Mouse (Mus musculus): ENCODE results near the gene Il1rapl1. TPM values are rescaled to one million over a fixed set of nuclear protein-coding genes. Genes with fewer than 3 reads are reported as not detected.

The Il1rapl1 gene
- not detected in 2 replicates for polyA plus RNA-seq (2015; fragmentation: Nextera tagmentation; extraction: Ambion mirVana)

DNA sequence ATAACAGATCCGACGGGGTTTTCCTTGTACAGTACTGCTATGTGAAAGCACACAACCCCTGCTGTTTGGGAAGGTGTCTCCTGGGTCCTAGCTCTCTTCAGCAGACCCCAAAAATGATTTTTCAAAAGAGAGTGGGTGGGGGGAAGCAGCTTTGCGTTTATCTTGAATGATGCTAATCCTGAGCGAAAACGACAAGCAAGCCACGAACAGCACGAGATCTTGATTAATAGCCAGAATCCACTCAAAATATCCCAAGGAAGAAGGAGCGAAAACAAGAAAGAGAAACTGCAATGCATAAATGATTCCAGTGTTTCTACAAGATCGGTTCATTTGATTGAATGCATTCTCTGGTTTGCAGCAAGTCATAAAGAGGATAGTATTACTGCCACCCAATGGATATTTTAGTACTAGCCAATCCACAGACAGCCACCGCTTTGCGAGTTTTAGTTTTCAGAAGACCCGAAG is at the start of gene Il1rapl1:
TSS of gene Il1rapl1 (minus strand) at position 37 of the 465 bp plus-strand sequence.
- H3K4me3 ChIP-seq (ENCODE audit: low read depth, low read length) = no peak within 1 kb of the TSS

GRCm38 (mm10) chrX:88158037-88158436 is 42.6 kb upstream of the Il1rapl1 start:
- H3K9ac ChIP-seq (ENCODE audit: low read depth, low read length) = no peak overlapping the region
- no peak for ATAC-seq (ENCODE audit: low read depth)
- H3K4me2 ChIP-seq (ENCODE audit: low read depth, low read length) = no peak overlapping the region
- H3K27me3 ChIP-seq (ENCODE audit: control insufficient read depth, insufficient read depth, low read depth, low read length) = no peaks in the 10 kb centered on the region
- no peaks in the 10 kb centered on the region for H3K36me3 ChIP-seq (ENCODE audit: control insufficient read depth, insufficient read depth)
- WGBS (ENCODE audit: insufficient replicate concordance) = 27% methylated on average over 2 of the region's 2 CpGs
- no peaks in the 10 kb centered on the region for H3K4me1 ChIP-seq (ENCODE audit: control insufficient read depth, low read depth, low read length)
- no peak overlapping the region for H3K4me3 ChIP-seq (ENCODE audit: low read depth, low read length)
- no peak overlapping the region for H3K27ac ChIP-seq (ENCODE audit: low read length)
- H3K9me3 ChIP-seq (replicated peaks; ENCODE audit: control insufficient read depth, low read length) = no peaks in the 10 kb centered on the region

More for the DNA sequence above, at the start of gene Il1rapl1:
- H3K4me1 ChIP-seq (ENCODE audit: control insufficient read depth, low read depth, low read length) = no peaks in the 10 kb centered on the region
- H3K9me3 ChIP-seq (replicated peaks; ENCODE audit: control insufficient read depth, low read length) = no peaks in the 10 kb centered on the region
- H3K4me2 ChIP-seq (ENCODE audit: low read depth, low read length) = no peak within 1 kb of the TSS
- H3K27me3 ChIP-seq (ENCODE audit: control insufficient read depth, insufficient read depth, low read depth, low read length) = no peaks in the 10 kb centered on the region
- no peak within 1 kb of the TSS for H3K9ac ChIP-seq (ENCODE audit: low read depth, low read length)
- H3K36me3 ChIP-seq (ENCODE audit: control insufficient read depth, insufficient read depth) = no peaks in the 10 kb centered on the region
- no peak for ATAC-seq (ENCODE audit: low read depth)
- H3K27ac ChIP-seq (ENCODE audit: low read length) = no peak within 1 kb of the TSS
- 24% methylated on average over 12 of the region's 12 CpGs for WGBS (ENCODE audit: insufficient replicate concordance)

- 44% methylated on average over 3 of the region's 3 CpGs for WGBS (ENCODE audit: insufficient replicate concordance)
- no peak overlapping the region for H3K4me3 ChIP-seq (ENCODE audit: low read depth, low read length)
- H3K36me3 ChIP-seq (ENCODE audit: control insufficient read depth, insufficient read depth) = no peaks in the 10 kb centered on the region
- no peaks in the 10 kb centered on the region for H3K9me3 ChIP-seq (replicated peaks; ENCODE audit: control insufficient read depth, low read length)
- no peak overlapping the region for H3K4me2 ChIP-seq (ENCODE audit: low read depth, low read length)
- no peak overlapping the region for H3K9ac ChIP-seq (ENCODE audit: low read depth, low read length)
- H3K27ac ChIP-seq (ENCODE audit: low read length) = no peak overlapping the region
- H3K27me3 ChIP-seq (ENCODE audit: control insufficient read depth, insufficient read depth, low read depth, low read length) = no peaks in the 10 kb centered on the region
- no peak for ATAC-seq (ENCODE audit: low read depth)
- no peaks in the 10 kb centered on the region for H3K4me1 ChIP-seq (ENCODE audit: control insufficient read depth, low read depth, low read length)
Observed at GRCm38 (mm10) chrX:88125612-88126011, 10.2 kb upstream of the Il1rapl1 start.

DNA sequence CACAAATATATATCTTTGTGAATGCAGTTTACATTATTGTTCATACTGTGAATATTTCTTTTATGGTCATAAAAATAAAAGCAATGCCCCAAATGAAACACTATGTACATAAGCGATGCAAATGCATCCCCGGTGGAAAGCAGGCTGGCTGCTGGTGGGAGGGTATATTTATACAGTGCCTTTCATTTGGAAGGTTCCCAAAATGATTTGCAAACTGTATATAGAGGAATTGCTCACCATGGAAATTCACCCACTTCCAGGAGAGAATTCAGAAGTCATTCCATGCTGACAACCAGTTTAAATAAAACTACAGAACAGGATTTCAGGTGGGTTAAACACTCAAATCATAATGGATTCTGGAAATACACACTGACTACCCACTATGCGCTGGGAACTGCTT is 4.6 kb upstream of the Il1rapl1 start:
- Histone ChIP-seq H3K4me2 (ENCODE audit: low read depth, low read length) (no peak overlapping the region), H3K9ac (ENCODE audit: low read depth, low read length) (no peak overlapping the region), H3K27me3 (ENCODE audit: control insufficient read depth, insufficient read depth, low read depth, low read length) (no peaks in the 10 kb centered on the region), H3K4me3 (ENCODE audit: low read depth, low read length) (no peak overlapping the region), H3K9me3 (replicated peaks; ENCODE audit: control insufficient read depth, low read length) (no peaks in the 10 kb centered on the region), H3K4me1 (ENCODE audit: control insufficient read depth, low read depth, low read length) (no peaks in the 10 kb centered on the region), H3K36me3 (ENCODE audit: control insufficient read depth, insufficient read depth) (no peaks in the 10 kb centered on the region), H3K27ac (ENCODE audit: low read length) (no peak overlapping the region)
- WGBS (ENCODE audit: insufficient replicate concordance) = 67% methylated on average over 3 of the region's 3 CpGs
- ATAC-seq (ENCODE audit: low read depth) = no peak

GRCm38 (mm10) chrX:88117858-88118257 is 2.4 kb upstream of the Il1rapl1 start:
- Histone ChIP-seq H3K9me3 (replicated peaks; ENCODE audit: control insufficient read depth, low read length) (no peaks in the 10 kb centered on the region), H3K9ac (ENCODE audit: low read depth, low read length) (no peak overlapping the region), H3K4me3 (ENCODE audit: low read depth, low read length) (no peak overlapping the region), H3K27ac (ENCODE audit: low read length) (no peak overlapping the region), H3K36me3 (ENCODE audit: control insufficient read depth, insufficient read depth) (no peaks in the 10 kb centered on the region), H3K27me3 (ENCODE audit: control insufficient read depth, insufficient read depth, low read depth, low read length) (no peaks in the 10 kb centered on the region), H3K4me1 (ENCODE audit: control insufficient read depth, low read depth, low read length) (no peaks in the 10 kb centered on the region), H3K4me2 (ENCODE audit: low read depth, low read length) (no peak overlapping the region)
- no peak for ATAC-seq (ENCODE audit: low read depth)
- WGBS (ENCODE audit: insufficient replicate concordance) = 37% methylated on average over 3 of the region's 3 CpGs

DNA sequence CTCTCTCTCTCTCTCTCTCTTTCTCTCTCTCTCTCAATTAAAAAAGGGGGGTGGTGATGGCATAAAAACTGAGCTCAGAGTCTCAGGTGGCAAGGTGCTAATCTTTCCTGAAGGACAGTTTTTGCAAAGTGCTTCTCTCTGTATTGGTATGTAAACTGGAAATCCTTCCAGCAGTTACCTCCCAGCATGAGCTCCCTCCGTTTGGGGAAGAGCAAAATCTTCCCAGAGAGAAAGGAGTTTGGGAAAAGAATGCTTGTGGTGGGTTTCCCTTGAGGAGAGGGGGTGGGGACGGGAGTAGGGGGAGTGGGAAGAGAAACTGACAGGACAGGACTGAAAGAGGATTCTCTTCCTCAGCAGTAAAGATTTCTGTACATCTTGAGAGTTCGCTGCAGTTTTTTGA is 881 bp upstream of the Il1rapl1 start:
- no peaks in the 10 kb centered on the region for H3K27me3 ChIP-seq (ENCODE audit: control insufficient read depth, insufficient read depth, low read depth, low read length)
- H3K27ac ChIP-seq (ENCODE audit: low read length) = no peak overlapping the region
- H3K4me2 ChIP-seq (ENCODE audit: low read depth, low read length) = no peak overlapping the region
- no peaks in the 10 kb centered on the region for H3K4me1 ChIP-seq (ENCODE audit: control insufficient read depth, low read depth, low read length)
- no peaks in the 10 kb centered on the region for H3K36me3 ChIP-seq (ENCODE audit: control insufficient read depth, insufficient read depth)
- WGBS (ENCODE audit: insufficient replicate concordance) = 16% methylated on average over 3 of the region's 3 CpGs
- no peak for ATAC-seq (ENCODE audit: low read depth)
- no peak overlapping the region for H3K4me3 ChIP-seq (ENCODE audit: low read depth, low read length)
- no peak overlapping the region for H3K9ac ChIP-seq (ENCODE audit: low read depth, low read length)
- H3K9me3 ChIP-seq (replicated peaks; ENCODE audit: control insufficient read depth, low read length) = no peaks in the 10 kb centered on the region

DNA sequence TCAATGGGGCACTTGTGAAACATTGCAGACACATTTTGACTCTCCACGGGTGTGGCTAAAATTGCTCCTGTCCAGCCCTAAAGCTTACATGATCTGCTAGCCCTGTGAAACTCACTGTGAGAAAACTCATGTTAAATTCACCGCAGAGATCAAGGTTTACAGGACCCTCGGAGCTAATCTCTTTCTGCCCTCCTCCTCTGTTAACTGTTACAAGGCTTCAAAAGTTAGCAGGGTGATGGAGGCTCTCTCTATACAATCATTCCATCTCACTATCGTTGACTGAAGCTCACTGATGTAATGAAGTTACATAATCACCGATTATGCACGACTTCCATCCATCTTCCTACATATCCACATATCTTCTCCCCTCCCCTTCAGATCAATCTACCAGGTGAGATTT is 1.9 kb downstream of the Il1rapl1 start:
- H3K27me3 ChIP-seq (ENCODE audit: control insufficient read depth, insufficient read depth, low read depth, low read length) = no peaks in the 10 kb centered on the region
- no peak overlapping the region for H3K4me2 ChIP-seq (ENCODE audit: low read depth, low read length)
- no peaks in the 10 kb centered on the region for H3K36me3 ChIP-seq (ENCODE audit: control insufficient read depth, insufficient read depth)
- no peak overlapping the region for H3K9ac ChIP-seq (ENCODE audit: low read depth, low read length)
- H3K4me1 ChIP-seq (ENCODE audit: control insufficient read depth, low read depth, low read length) = no peaks in the 10 kb centered on the region
- no peak overlapping the region for H3K4me3 ChIP-seq (ENCODE audit: low read depth, low read length)
- H3K27ac ChIP-seq (ENCODE audit: low read length) = no peak overlapping the region
- H3K9me3 ChIP-seq (replicated peaks; ENCODE audit: control insufficient read depth, low read length) = no peaks in the 10 kb centered on the region
- WGBS (ENCODE audit: insufficient replicate concordance) = 47% methylated on average over 6 of the region's 6 CpGs
- no peak for ATAC-seq (ENCODE audit: low read depth)

DNA sequence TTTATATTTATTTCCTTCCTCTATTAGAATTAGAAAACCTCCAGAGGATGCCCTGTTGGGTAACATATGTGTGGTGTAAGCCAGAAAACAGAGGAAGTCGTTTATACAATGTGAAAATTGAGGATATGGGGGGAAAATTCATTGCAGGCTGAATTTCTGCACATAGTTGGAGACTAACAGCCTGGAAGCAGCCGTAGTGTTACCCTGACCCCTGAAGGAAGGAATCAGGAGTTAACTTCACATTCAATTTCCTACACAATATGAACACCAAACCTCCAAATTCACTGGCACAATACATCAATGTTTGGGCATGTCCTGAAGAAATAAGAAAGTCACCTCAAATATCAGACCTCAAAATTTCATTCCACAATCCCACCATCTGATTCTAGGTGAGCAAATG is 3.2 kb downstream of the Il1rapl1 start:
- Histone ChIP-seq H3K9me3 (replicated peaks; ENCODE audit: control insufficient read depth, low read length) (no peaks in the 10 kb centered on the region), H3K9ac (ENCODE audit: low read depth, low read length) (no peak overlapping the region), H3K4me3 (ENCODE audit: low read depth, low read length) (no peak overlapping the region), H3K4me1 (ENCODE audit: control insufficient read depth, low read depth, low read length) (no peaks in the 10 kb centered on the region), H3K27ac (ENCODE audit: low read length) (no peak overlapping the region), H3K4me2 (ENCODE audit: low read depth, low read length) (no peak overlapping the region), H3K36me3 (ENCODE audit: control insufficient read depth, insufficient read depth) (no peaks in the 10 kb centered on the region), H3K27me3 (ENCODE audit: control insufficient read depth, insufficient read depth, low read depth, low read length) (no peaks in the 10 kb centered on the region)
- no peak for ATAC-seq (ENCODE audit: low read depth)
- 21% methylated on average over 2 of the region's 2 CpGs for WGBS (ENCODE audit: insufficient replicate concordance)

- Histone ChIP-seq H3K4me2 (ENCODE audit: low read depth, low read length) (no peak overlapping the region), H3K9ac (ENCODE audit: low read depth, low read length) (no peak overlapping the region), H3K9me3 (replicated peaks; ENCODE audit: control insufficient read depth, low read length) (no peaks in the 10 kb centered on the region), H3K4me1 (ENCODE audit: control insufficient read depth, low read depth, low read length) (no peaks in the 10 kb centered on the region), H3K27ac (ENCODE audit: low read length) (no peak overlapping the region), H3K4me3 (ENCODE audit: low read depth, low read length) (no peak overlapping the region), H3K27me3 (ENCODE audit: control insufficient read depth, insufficient read depth, low read depth, low read length) (no peaks in the 10 kb centered on the region), H3K36me3 (ENCODE audit: control insufficient read depth, insufficient read depth) (no peaks in the 10 kb centered on the region)
- ATAC-seq (ENCODE audit: low read depth) = no peak
- WGBS (ENCODE audit: insufficient replicate concordance) = 57% methylated on average over 2 of the region's 2 CpGs
Observed at GRCm38 (mm10) chrX:88109733-88110132, 5.7 kb downstream of the Il1rapl1 start.

Measured in liver, embryonic 16.5 days (tissue).